Mouse (Mus musculus): Measurements from ENCODE around the gene Fxyd5.

Fxyd5 gene

GRCm38 (mm10) chr7:31040281-31041022 lies 1.8 kb downstream of the Fxyd5 start:
- no peak for DNase-seq

GRCm38 (mm10) chr7:31039011-31039410 lies 3.3 kb downstream of the Fxyd5 start:
- DNase-seq, result no peak

GRCm38 (mm10) chr7:31037675-31038074 lies 4.6 kb downstream of the Fxyd5 start:
- no peak for DNase-seq

- no peak for DNase-seq
These were observed 5.4 kb downstream of the Fxyd5 start for GRCm38 (mm10) chr7:31036917-31037316.

GRCm38 (mm10) chr7:31035291-31035690 lies 7.0 kb downstream of the Fxyd5 start:
- no peak for DNase-seq

- peak; percentile 18 to 26 for DNase-seq
These were observed 7.5 kb downstream of the Fxyd5 start for GRCm38 (mm10) chr7:31034789-31035188.

GRCm38 (mm10) chr7:31033409-31034165 lies 8.7 kb downstream of the Fxyd5 start:
- DNase-seq, result peak in 1 of 2 experiments; percentile 14

- DNase-seq, result no peak
These were observed 10.6 kb downstream of the Fxyd5 start for GRCm38 (mm10) chr7:31031731-31032130.

GRCm38 (mm10) chr7:31030717-31031116 lies 11.6 kb downstream of the Fxyd5 start:
- DNase-seq, result peak in 1 of 2 experiments; percentile 14

GRCm38 (mm10) chr7:31028609-31029008 lies 13.7 kb downstream of the Fxyd5 start:
- DNase-seq, result no peak

GRCm38 (mm10) chr7:31017104-31017901 lies 25.0 kb downstream of the Fxyd5 start:
- DNase-seq, result peak; percentile 47 to 59

GRCm38 (mm10) chr7:31012971-31013370 lies 29.3 kb downstream of the Fxyd5 start:
- DNase-seq, result no peak

- DNase-seq, result peak; percentile 24 to 48
These were observed 33.4 kb downstream of the Fxyd5 start for GRCm38 (mm10) chr7:31008889-31009288.

GRCm38 (mm10) chr7:31008175-31008574 lies 34.1 kb downstream of the Fxyd5 start:
- peak; percentile 5 to 10 for DNase-seq

GRCm38 (mm10) chr7:31007775-31008174 lies 34.5 kb downstream of the Fxyd5 start:
- DNase-seq, result no peak

GRCm38 (mm10) chr7:31002650-31003049 lies 39.6 kb downstream of the Fxyd5 start:
- peak; percentile 7 to 19 for DNase-seq

- DNase-seq, result peak; percentile 53 to 68
These were observed 41.7 kb downstream of the Fxyd5 start for GRCm38 (mm10) chr7:31000505-31001020.

GRCm38 (mm10) chr7:30996491-30996890 lies 45.8 kb downstream of the Fxyd5 start:
- no peak for DNase-seq

GRCm38 (mm10) chr7:30993986-30994385 lies 48.3 kb downstream of the Fxyd5 start:
- no peak for DNase-seq

GRCm38 (mm10) chr7:30992148-30992547 lies 50.1 kb downstream of the Fxyd5 start:
- DNase-seq, result no peak

GRCm38 (mm10) chr7:30988519-30989162 lies 53.6 kb downstream of the Fxyd5 start:
- DNase-seq, result no peak

GRCm38 (mm10) chr7:30985357-30985756 lies 56.9 kb downstream of the Fxyd5 start:
- DNase-seq, result no peak

Data from kidney, postnatal 4 days (tissue).